Mouse (Mus musculus) heart, adult 18-20 months (tissue): ENCODE results near the gene Sec61g. TPM values are rescaled to one million over a fixed set of nuclear protein-coding genes. Genes with fewer than 3 reads are reported as not detected.

Source experiments
- total RNA-seq, 2 experiments: library from RNA; stranded (reverse); gene quantifications; 2 replicates each; pipeline ENCODE4 v1.2.3; 2021

The Sec61g gene
- total RNA-seq, 2 experiments from 2014 or later, result 2.7 to 3.0 TPM

Other genes starting within 250 kb of the Sec61g start
- 1 to 10 TPM; 7.8 to 8.2 TPM for gene Egfr, start 243.7 kb upstream of the Sec61g start, total RNA-seq